Mouse (Mus musculus) kidney, embryonic 16.5 days (tissue): ENCODE data around the gene Adam8. TPM values are rescaled to one million over a fixed set of nuclear protein-coding genes. Genes with fewer than 3 reads are reported as not detected.

Experiments used
- ATAC-seq: fragments of 200-750 bp; cut with Nextera tagmentation; 2 replicates; pipeline ENCODE4 v1.8.0; 2017; ENCODE audit warnings: moderate TSS enrichment; ENCODE audit not compliant: low FRiP score, low TSS enrichment
- H3K27ac ChIP-seq: fragments of 300-500 bp; sonication (generic); 2 replicates; pipeline ENCODE4 v1.5.1; 2014; ENCODE audit warnings: low read length
- H3K27me3 ChIP-seq: fragments of 300-500 bp; sonication (generic); 2 replicates; pipeline ENCODE4 v1.6.1; 2014; ENCODE audit warnings: low read length, control low read depth, mixed read lengths; ENCODE audit not compliant: insufficient read depth
- H3K36me3 ChIP-seq: fragments of 300-500 bp; sonication (generic); 2 replicates; pipeline ENCODE4 v1.6.1; 2014; ENCODE audit warnings: low read length, control low read depth, mixed read lengths; ENCODE audit not compliant: insufficient read depth
- H3K4me1 ChIP-seq: fragments of 300-500 bp; sonication (generic); 2 replicates; pipeline ENCODE4 v1.6.1; 2014; ENCODE audit warnings: low read length, control low read depth, mixed read lengths; ENCODE audit not compliant: insufficient read depth
- H3K4me2 ChIP-seq: fragments of 300-500 bp; sonication (generic); replicated peaks from 2 replicates; pipeline ENCODE4 v1.6.1; 2014; ENCODE audit warnings: low read depth, low read length
- H3K4me3 ChIP-seq: fragments of 300-500 bp; sonication (generic); 2 replicates; pipeline ENCODE4 v1.5.1; 2014; ENCODE audit warnings: mild to moderate bottlenecking, low read length
- H3K9ac ChIP-seq: fragments of 300-500 bp; sonication (generic); replicated peaks from 2 replicates; pipeline ENCODE4 v1.6.1; 2014; ENCODE audit warnings: low read length
- H3K9me3 ChIP-seq: fragments of 300-500 bp; sonication (generic); 2 replicates; pipeline ENCODE4 v1.6.1; 2016; ENCODE audit warnings: low read length, control low read depth
- WGBS: fragments of 180-500 bp; shearing (Covaris S2); extraction: QIAGEN DNeasy Blood & Tissue Kit; methylation state at CpG from one replicate; pipeline ENCODE4 v1.1.7; 2014; 5-methylcytosine and 5-hydroxymethylcytosine counted together
- microRNA counts: library from miRNA; unstranded; fragments of <30 nt; microRNA quantifications from one replicate; lab custom pipeline; 2016
- microRNA-seq: library from miRNA; unstranded; fragments of <30 nt; microRNA quantifications from one replicate; pipeline ENCODE4, GENCODE M21; 2016
- polyA plus RNA-seq: library from polyadenylated mRNA; unstranded; fragments of >200 nt; fragmentation: Nextera tagmentation; extraction: Ambion mirVana; gene quantifications from 2 replicates; pipeline ENCODE4 v1.2.1, GENCODE M21; 2015

Adam8 gene
- polyA plus RNA-seq, 1 experiment from 2014 or later = 1.8 TPM

DNA sequence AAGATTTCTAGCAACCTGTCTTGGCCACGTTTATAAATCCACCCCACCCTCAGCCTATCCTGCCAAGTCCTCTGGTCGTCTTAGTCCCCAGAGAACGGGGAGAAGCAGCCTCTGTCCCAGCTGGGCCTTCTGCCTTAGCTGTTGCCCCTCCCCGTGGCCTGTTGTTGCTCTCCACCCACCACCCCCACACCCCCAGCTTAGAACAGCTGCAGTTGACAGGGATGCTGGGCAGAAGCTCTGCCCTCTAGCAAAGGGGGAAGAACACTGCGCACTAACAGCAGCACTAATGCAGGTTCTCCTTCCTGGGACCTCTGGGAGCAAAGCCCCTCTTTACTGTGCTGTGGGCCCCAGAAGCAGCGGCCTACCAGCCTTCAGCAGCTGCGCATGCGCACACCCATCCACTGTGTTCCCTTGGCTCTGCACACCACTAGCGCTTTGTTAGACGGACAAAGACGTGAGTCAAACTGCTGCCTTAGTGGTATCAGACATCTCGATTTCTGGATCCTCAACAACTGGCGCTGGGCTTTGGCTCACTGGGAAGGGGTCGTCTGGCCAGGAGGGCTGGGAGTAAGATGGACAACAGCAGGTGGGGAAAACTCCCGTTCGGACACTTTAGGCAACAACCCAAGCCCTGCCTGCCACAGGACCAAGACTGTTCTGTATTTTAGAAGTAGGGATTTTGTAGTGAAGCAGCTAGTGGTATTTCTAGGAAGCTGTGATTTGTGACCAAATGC is 51.7 kb downstream of the Adam8 start:
- 62% methylated on average over 16 of the region's 16 CpGs for WGBS
- Histone ChIP-seq H3K27ac (no peak overlapping the region), H3K27me3 (peaks cover 49% of the 10 kb centered on the region)

DNA sequence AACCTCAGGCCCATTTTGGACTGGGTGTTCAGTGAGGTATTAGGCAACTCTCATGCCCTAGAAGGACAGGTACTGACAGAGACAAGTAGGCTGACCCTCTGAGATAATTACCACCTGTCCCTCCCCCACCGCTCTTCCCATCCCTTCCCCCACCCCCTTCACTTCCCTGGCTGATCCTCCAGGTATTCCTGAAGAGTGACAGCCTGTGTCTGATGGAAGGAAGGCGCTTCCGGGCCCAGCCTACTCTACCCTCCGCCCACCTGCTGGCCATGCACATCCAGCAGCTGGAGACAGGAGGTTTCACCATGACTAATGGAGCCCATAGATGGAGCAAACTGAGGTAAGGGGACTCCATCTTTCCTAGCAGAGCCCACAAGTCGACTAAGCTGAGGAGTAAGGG is 54.6 kb downstream of the Adam8 start:
- Histone ChIP-seq H3K9me3 (no peaks in the 10 kb centered on the region), H3K4me1 (no peaks in the 10 kb centered on the region), H3K36me3 (no peaks in the 10 kb centered on the region), H3K4me2 (no peak overlapping the region), H3K9ac (no peak overlapping the region), H3K4me3 (no peak overlapping the region), H3K27me3 (peaks cover 21% of the 10 kb centered on the region), H3K27ac (no peak overlapping the region)
- 65% methylated on average over 5 of the region's 5 CpGs for WGBS
- no peak for ATAC-seq

More for the DNA sequence above, 51.7 kb downstream of the Adam8 start:
- Histone ChIP-seq H3K4me1 (peaks cover 8% of the 10 kb centered on the region; the same call in 1 of the 2 replicates), H3K36me3 (no peaks in the 10 kb centered on the region), H3K9me3 (no peaks in the 10 kb centered on the region), H3K4me2 (no peak overlapping the region), H3K9ac (no peak overlapping the region), H3K4me3 (no peak overlapping the region)
- ATAC-seq = no peak

DNA sequence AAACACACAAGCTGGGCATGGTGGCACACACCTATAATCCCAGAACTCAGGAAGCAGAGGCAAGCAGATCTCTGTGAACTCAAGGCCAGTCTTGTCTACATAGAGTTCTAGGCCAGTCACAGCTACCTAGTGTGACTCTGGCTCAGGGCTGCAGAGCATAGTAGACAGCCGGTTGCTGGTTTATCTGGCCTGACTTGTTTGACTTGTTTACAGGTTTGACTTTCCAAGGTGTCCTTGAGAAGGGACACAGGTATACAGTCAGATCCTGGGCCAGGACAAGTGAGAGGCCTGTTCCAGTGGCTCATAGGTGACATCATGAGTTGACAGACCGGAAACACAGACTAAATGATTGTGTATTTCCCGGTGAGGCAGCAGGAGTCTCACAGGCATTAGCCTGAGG is 55.2 kb downstream of the Adam8 start:
- ATAC-seq = no peak
- WGBS = 71% methylated on average over 3 of the region's 3 CpGs
- no peaks in the 10 kb centered on the region for H3K36me3 ChIP-seq
- no peaks in the 10 kb centered on the region for H3K4me1 ChIP-seq
- H3K9me3 ChIP-seq = no peaks in the 10 kb centered on the region
- no peak overlapping the region for H3K4me2 ChIP-seq
- no peak overlapping the region for H3K9ac ChIP-seq
- no peak overlapping the region for H3K27ac ChIP-seq
- peaks cover 14% of the 10 kb centered on the region for H3K27me3 ChIP-seq
- no peak overlapping the region for H3K4me3 ChIP-seq

DNA sequence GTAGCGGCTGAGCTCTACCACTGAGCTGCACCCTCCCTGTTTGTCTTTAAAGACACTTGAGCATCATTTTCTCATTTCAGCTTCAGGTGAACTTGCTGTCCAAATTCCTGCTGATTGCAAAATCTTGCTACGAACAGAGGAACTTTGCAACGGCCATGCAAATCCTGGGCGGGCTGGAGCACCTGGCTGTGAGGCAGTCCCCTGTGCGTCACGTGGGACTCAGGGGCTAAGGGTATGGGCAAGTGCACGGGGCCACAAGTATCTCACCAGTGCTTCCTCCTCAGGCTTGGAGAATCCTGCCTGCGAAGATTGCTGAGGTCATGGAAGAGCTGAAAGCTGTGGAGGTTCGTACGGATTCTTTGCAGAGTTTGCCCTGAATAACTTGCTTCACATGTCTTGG is 55.7 kb downstream of the Adam8 start:
- no peak for ATAC-seq
- 89% methylated on average over 10 of the region's 10 CpGs for WGBS

DNA sequence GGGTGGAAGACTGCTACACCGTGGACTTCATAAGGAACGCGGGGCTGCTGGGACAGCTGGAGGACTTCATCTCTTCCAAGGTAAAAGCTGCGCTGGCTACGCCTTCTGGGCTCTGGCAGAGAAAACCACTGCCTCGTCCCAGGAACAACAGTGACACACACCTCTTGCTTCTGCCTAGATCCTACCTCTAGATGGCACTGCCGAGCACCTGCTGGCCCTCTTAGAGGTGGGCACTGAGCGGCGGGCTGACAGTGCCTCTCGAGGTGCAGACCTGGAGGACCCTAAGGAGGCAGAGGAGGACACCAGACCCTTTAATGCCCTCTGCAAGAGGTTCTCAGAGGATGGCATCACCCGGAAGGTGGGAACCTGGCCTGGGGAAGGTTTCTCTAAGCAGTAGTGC is 61.6 kb downstream of the Adam8 start:
- Histone ChIP-seq H3K9me3 (no peaks in the 10 kb centered on the region), H3K36me3 (no peaks in the 10 kb centered on the region), H3K4me3 (no peak overlapping the region), H3K4me2 (no peak overlapping the region), H3K9ac (no peak overlapping the region), H3K27me3 (no peaks in the 10 kb centered on the region), H3K27ac (no peak overlapping the region), H3K4me1 (no peaks in the 10 kb centered on the region)
- 21% methylated on average over 11 of the region's 11 CpGs for WGBS
- ATAC-seq = 0 out of 2 replicates have a peak, but pooled peaks have one; percentile 53

More for the DNA sequence above, 55.7 kb downstream of the Adam8 start:
- peaks cover 10% of the 10 kb centered on the region for H3K27me3 ChIP-seq
- no peaks in the 10 kb centered on the region for H3K9me3 ChIP-seq
- no peak overlapping the region for H3K4me2 ChIP-seq
- H3K9ac ChIP-seq = no peak overlapping the region
- H3K4me1 ChIP-seq = no peaks in the 10 kb centered on the region
- no peak overlapping the region for H3K4me3 ChIP-seq
- no peak overlapping the region for H3K27ac ChIP-seq
- no peaks in the 10 kb centered on the region for H3K36me3 ChIP-seq

MicroRNA genes within 50 kb of the gene (microRNA counts, 519-probe panel; counts per million panel counts)
- microRNA mmu-miR-202-3p (lab: Ali Mortazavi, UCI) (1,943 counts per million, percentile 50 among the panel's probes with 10 or more counts), microRNA mmu-miR-202-5p (lab: Ali Mortazavi, UCI) (2,336 counts per million, percentile 58 among the panel's probes with 10 or more counts)

Small RNA genes lying within 50 kb of the gene (microRNA-seq; reads per million reads assigned to microRNA genes)
- gene Mir202 (10.0 reads per million, percentile 29 among the genes with 10 or more reads in this experiment), gene Mir7062 (0.79 reads per million), gene mmu-mir-7686 (not detected)

Other genes starting within 250 kb of the Adam8 start
- gene Adgra1, start 158.4 kb downstream of the Adam8 start, polyA plus RNA-seq = 0.46 and 1.0 TPM in 2 replicates
- 0.12 and 0.22 TPM in 2 replicates for gene Kndc1, start 97.9 kb downstream of the Adam8 start, polyA plus RNA-seq
- gene Utf1, start 48.8 kb downstream of the Adam8 start, polyA plus RNA-seq = 0.21 TPM in 1 of 2 replicates, not detected in the other
- 0.71 and 0.94 TPM in 2 replicates for gene 6430531B16Rik, start 13.8 kb downstream of the Adam8 start, polyA plus RNA-seq
- 38.0 and 40.6 TPM in 2 replicates for gene Zfp511, start 43.8 kb upstream of the Adam8 start, polyA plus RNA-seq
- 57.7 and 58.8 TPM in 2 replicates for gene Tubgcp2, start 44.1 kb upstream of the Adam8 start, polyA plus RNA-seq
- not detected in 2 replicates for gene Msx3, start 56.5 kb upstream of the Adam8 start, polyA plus RNA-seq
- gene Caly, start 90.0 kb upstream of the Adam8 start, polyA plus RNA-seq = 0.99 and 1.9 TPM in 2 replicates
- 0.27 and 0.62 TPM in 2 replicates for gene Prap1, start 100.8 kb upstream of the Adam8 start, polyA plus RNA-seq
- gene Fuom, start 109.9 kb upstream of the Adam8 start, polyA plus RNA-seq = 36.1 and 41.3 TPM in 2 replicates
- gene Paox, start 123.2 kb upstream of the Adam8 start, polyA plus RNA-seq = 20.2 and 23.5 TPM in 2 replicates
- 183 and 199 TPM in 2 replicates for gene Echs1, start 123.9 kb upstream of the Adam8 start, polyA plus RNA-seq
- gene Mtg1, start 145.0 kb upstream of the Adam8 start, polyA plus RNA-seq = 30.5 and 33.8 TPM in 2 replicates
- gene Sprn, start 162.3 kb upstream of the Adam8 start, polyA plus RNA-seq = 0.41 and 0.51 TPM in 2 replicates
- not detected in 2 replicates for gene Olfr522, start 172.2 kb upstream of the Adam8 start, polyA plus RNA-seq
- gene Olfr523, start 180.7 kb upstream of the Adam8 start, polyA plus RNA-seq = not detected in 2 replicates
- gene Olfr524, start 213.4 kb upstream of the Adam8 start, polyA plus RNA-seq = not detected in 2 replicates
- 0.04 TPM in 1 of 2 replicates, not detected in the other for gene Cd163l1, start 225.7 kb upstream of the Adam8 start, polyA plus RNA-seq